Mouse (Mus musculus) MEL-GATA-1-ER (cell line): Measurements from ENCODE around the gene Tbc1d22a.
"Not testable (repeated sequence)": the region's sequence is repeated elsewhere in the genome, so short reads cannot be mapped to it uniquely, and the experiment has no call there.

ENCODE experiments used
- DNase-seq: peaks from one replicate; pipeline ENCODE4 v3.0.0-alpha.2; 2012; ENCODE audit warnings: low read depth; ENCODE audit errors: extremely low read depth

Gene Tbc1d22a

DNA sequence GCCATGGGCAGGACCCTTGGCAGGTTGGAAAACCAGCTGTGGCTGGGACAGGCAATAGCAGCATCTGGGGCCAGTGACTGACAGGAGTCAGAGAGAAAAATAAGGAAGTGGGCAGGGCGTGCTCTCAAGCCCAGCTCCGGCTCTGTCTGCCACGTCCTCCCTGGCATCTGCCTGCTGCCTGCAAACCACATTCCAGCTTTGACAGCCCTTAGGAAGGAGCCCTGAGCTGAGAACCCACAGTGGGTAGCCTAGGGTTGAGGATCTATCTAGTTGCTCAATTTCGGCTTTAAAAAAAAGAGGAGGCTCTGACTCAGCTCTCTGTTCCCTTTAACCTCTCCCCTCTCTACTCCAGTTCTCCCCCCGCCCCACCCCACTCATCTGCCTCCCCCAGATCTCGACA lies 11.6 kb upstream of the Tbc1d22a start:
- DNase-seq: no peak

GRCm38 (mm10) chr15:86203292-86203793 lies 10.9 kb upstream of the Tbc1d22a start:
- DNase-seq: no peak

DNA sequence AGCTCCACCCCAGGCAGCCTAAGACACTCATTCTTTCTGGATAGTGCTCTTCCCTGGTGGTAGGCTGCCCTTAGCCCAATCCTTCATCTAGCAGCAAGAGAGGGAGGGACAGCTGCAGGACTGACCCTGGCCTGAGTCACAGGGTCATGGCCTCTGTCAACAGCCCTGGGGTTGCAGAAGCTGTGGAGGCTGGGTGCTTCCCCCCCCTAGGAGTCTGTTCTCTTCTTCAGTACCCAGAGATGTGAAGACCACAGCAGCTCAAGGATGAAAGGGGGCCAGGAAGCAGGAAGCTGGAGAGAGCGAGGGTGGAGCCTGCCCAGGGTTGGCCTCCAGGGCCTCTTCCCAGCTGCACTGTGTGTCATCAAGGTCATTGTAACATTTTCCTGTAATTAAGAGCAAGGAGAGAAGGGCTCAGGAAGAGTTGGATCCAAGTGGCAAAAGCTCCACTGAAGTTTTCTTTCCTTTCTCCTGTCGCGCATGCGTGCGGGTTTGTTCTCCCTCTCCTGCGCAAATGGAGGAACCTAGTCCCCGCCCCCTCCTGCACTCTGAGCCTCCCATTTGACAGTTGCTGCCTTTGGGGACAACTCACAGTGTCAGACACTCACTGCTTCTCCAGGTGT lies 10.2 kb upstream of the Tbc1d22a start:
- DNase-seq: no peak

GRCm38 (mm10) chr15:86205300-86205699 lies 9.0 kb upstream of the Tbc1d22a start:
- no peak for DNase-seq

DNA sequence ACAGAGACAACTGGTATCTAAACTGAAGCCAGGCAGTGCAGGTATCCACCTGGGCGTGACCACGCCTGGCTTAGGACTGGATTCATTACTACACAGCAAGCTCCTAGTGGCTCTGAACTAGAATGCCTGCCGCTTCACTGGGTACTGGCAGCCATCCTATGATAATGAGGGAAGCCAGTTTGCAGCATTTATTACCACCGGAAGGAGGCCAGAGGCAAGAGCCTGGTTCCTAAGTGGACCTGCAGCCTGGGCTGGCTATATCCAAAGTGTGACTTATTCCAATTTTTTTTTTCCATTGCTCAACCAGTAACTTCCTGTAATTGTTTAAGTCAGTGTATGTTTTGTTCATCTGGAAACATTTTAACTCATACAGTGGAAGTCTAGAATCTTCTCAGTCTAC lies 7.9 kb upstream of the Tbc1d22a start:
- no peak for DNase-seq

DNA sequence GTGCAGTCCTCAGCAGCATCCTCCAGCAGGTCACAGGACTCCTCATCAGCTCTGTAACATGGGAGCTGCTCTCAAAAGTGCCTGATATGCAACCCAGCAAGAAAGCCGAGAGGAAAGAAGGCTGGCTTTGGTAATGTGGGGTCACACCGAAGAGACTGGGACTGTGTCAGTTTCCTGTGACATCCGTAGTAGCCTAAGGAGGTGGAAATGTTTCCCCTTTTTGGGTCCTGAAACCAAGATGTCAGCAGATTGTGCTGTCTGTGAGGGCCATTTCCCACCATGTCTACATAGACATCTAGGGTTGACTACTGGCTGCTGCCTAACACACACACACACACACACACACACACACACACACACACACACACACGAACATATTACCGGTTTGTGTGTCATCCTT lies 2.1 kb upstream of the Tbc1d22a start:
- DNase-seq: not testable (repeated sequence)

DNA sequence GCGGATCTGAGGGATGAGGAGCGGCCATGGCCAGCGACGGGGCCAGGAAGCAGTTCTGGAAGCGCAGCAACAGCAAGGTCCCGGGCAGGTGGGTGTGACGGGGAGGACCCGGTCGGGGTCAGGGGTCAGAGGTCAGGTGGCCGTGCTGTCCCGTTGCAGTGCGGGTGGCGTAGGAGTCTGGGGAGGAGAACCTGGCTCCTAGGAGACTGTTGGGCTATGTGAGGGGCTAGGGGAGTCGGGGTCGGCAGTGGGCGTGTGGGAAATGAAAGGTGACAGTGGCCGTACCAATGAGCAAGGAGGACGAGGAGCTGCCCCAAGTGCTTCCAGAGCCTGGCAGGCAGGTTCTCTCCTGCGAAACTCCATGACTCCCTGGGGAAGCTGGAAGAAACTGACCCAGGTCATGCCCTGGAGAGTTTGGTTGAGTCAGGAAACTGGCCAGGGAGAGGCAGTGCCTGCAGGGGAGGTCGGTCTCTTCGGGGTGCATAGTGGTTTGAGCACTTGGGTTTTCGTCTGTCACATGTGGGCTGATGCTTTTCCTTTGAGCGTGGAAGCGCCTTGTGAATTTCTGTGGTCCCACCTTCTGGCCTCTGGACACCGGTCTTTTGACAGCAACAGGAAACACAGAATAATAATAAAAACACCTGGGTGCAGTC lies 416 bp downstream of the Tbc1d22a start:
- DNase-seq: no peak

DNA sequence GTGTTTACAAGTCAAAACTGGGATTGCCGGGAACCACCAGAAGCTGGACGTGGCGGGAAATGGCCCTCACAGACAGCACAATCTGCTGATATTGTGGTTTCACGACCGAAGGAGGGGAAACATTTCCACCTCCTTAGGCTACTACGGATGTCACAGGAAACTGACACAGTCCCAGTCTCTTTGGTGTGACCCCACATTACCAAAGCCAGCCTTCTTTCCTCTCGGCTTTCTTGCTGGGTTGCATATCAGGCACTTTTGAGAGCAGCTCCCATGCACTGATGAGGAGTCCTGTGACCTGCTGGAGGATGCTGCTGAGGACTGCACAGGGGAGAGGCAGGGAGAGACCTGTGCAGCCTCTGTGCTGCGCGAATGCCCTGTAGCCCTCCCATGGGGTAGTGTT lies 2.4 kb downstream of the Tbc1d22a start:
- not testable (repeated sequence) for DNase-seq

- no peak for DNase-seq
Observed at GRCm38 (mm10) chr15:86219534-86220228, 5.4 kb downstream of the Tbc1d22a start.

DNA sequence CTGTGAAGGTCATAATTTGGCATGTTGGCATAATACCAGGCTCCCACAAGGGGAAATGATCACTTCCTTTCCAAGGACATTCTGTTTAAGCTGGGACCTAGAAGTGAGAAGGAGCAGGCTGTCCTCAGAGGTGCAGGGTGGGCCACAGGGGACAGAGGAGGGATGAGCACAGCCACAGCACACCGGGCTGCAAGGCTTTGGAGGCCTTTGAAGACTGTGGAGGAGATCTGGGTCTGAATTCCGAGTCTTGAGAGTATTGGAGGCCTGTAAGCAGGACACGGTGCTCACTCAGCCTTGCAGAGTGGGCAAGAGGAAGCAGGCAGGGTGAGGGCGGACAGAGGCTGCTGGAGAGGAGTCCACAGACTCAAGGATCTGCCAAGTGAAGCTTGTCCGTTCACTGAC lies 6.0 kb downstream of the Tbc1d22a start:
- no peak for DNase-seq

DNA sequence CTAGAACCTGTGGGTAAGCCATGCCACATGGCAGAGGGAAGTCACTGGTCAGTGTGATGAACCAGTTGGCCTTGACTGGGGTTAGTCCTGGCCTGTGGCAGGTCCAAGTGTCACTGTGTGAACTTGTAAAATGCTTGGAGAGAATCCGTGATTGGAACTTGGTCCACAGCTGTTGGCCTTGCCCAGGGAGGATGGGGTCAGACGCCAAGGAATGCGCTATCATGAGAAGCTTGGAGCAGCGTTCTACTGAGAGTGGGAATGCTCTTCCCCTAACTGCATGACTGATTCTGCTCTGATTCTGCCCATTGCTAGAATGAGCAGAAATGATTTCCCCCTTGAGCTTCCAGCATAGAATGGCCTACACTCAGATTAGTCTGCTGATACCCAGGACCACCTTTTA lies 6.5 kb downstream of the Tbc1d22a start:
- no peak for DNase-seq

DNA sequence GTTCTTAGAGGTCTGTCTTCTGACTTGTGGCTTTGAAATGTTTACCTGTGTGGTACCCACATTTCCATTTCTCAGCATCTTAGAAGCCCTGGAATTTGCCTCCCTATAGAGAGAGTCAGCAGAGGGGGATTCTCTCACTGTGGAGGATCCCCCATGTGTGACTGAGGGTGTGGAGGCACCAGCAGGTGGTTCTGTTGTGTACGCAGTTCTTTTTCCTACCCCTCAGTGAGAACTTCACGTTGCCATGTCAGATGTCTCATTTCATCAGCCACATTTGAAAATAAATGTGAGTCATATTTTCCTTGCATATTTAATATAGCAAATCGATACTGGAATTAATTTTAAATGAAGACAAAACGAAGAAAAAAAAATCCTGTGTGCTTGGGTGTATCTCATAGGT lies 7.1 kb downstream of the Tbc1d22a start:
- DNase-seq: no peak

GRCm38 (mm10) chr15:86221901-86222300 lies 7.6 kb downstream of the Tbc1d22a start:
- DNase-seq: not testable (repeated sequence)

- peak; percentile 95 for DNase-seq
Observed at GRCm38 (mm10) chr15:86224972-86225551, 10.8 kb downstream of the Tbc1d22a start.

- DNase-seq: no peak
Observed at GRCm38 (mm10) chr15:86226221-86226620, 12.0 kb downstream of the Tbc1d22a start.

DNA sequence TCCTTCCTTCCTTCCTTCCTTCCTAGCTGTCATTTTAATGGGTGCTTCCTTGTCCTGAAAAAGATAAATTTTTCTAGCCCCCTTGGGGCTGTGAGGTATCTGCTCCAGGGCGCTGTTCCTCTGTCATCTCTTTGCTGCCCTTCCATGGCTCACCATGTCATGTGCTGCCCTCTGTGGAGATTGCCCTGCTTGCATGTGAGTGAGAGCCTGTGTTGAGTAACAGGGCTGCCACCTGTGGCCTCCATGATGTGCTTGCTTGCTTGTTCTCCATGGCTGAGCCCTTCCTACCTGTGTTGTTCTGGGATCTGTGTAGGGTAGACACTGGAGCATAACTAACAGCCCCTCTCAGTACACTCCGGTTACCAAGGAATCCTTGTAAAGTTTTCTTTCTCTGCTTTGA lies 12.7 kb downstream of the Tbc1d22a start:
- DNase-seq: no peak

GRCm38 (mm10) chr15:86228186-86228585 lies 13.9 kb downstream of the Tbc1d22a start:
- DNase-seq: no peak

GRCm38 (mm10) chr15:86229088-86229487 lies 14.8 kb downstream of the Tbc1d22a start:
- DNase-seq: no peak

- DNase-seq: no peak
Observed at GRCm38 (mm10) chr15:86229623-86230022, 15.4 kb downstream of the Tbc1d22a start.

DNA sequence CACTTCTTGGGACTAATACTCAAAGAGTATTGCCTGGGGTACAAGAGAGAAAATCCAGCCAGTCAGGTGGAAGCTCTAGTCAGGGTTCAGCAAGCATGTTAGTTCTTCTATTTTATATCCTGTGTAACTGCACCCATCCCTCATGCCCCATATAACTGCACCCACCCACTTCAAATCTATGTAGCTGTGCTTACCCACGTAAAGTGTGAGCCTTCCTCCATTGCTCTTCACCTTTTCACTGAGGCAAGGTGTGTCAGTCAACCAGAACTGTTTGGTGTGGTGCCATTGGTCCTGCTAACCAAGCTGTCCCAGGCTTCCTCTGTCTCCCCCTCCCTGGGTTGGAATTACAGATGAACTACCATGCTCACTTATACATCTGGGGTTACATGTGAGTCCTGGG lies 16.9 kb downstream of the Tbc1d22a start:
- no peak for DNase-seq

GRCm38 (mm10) chr15:86231831-86232512 lies 17.7 kb downstream of the Tbc1d22a start:
- DNase-seq: no peak

DNA sequence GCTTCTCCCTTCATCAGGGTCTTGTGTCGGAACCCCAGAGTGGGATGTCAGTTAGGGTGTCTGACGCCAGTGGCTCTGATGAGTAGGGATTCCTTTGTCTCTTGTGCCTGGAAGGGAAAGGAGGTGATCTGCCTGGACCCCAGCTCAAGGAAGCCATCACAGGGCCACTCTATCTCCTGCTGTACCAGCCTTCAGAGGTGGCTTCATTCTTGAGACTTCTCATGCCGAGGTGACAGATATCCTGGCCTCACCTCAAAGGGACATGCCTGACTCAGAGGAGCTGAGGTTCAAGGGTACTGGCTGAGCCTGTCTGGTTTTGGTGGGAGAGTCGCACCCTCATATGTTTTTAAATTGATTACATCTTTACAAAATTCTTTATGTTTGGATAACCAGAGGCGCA lies 19.7 kb downstream of the Tbc1d22a start:
- DNase-seq: no peak
